Mouse (Mus musculus) cerebellum, adult 2 months (tissue): ENCODE results near the gene Ugt2b36.
"Not testable (repeated sequence)": the region's sequence is repeated elsewhere in the genome, so short reads cannot be mapped to it uniquely, and the experiment has no call there.

Experiments used
- CTCF ChIP-seq: fragments of 200-500 bp; IDR thresholded peaks from 2 replicates; pipeline ENCODE4 v1.5.1; 2011; ENCODE audit warnings: low read depth, mild to moderate bottlenecking, control low read depth, low read length, moderate library complexity, borderline replicate concordance; ENCODE audit not compliant: insufficient read depth
- POLR2A ChIP-seq: fragments of 200-500 bp; IDR thresholded peaks from 2 replicates; pipeline ENCODE4 v1.6.1; 2011; ENCODE audit warnings: low read length, control low read depth, borderline replicate concordance; ENCODE audit not compliant: insufficient read depth

DNA sequence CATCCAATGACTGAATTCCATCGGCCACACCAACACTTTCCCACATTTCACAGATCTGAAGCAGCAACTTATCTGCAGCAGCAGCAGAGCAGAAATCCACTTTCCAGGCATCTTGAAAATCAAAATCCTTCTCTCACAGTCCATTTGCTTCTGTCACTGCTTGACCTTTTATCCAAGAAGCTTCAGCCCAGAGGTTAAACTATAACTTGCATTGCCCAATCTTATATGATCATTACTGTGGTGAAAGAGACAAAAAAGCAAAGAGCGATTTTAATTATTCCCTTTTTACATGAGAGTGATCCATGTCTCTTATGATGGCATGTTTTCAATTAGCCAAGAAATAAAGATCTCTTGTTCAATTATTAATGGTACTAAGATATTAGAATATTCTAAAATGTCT is 47.8 kb upstream of the Ugt2b36 start, which contains the start of gene Ugt2b5:
- not testable (repeated sequence) for TF ChIP-seq POLR2A, CTCF
